Mouse (Mus musculus) stomach, postnatal 0 days (tissue): ENCODE data around the gene Gm44790. TPM values are rescaled to one million over a fixed set of nuclear protein-coding genes. Genes with fewer than 3 reads are reported as not detected.
"Not testable (repeated sequence)": the region's sequence is repeated elsewhere in the genome, so short reads cannot be mapped to it uniquely, and the experiment has no call there.

ENCODE experiments used
- ATAC-seq: fragments of 200-750 bp; cut with Nextera tagmentation; 2 replicates; pipeline ENCODE4 v1.8.0; 2017; ENCODE audit not compliant: low FRiP score, low TSS enrichment
- DNase-seq: peaks from one replicate; pipeline ENCODE4 v3.0.0-alpha.2; 2016; ENCODE audit warnings: low spot score
- H3K27ac ChIP-seq: fragments of 300-500 bp; sonication (generic); replicated peaks from 2 replicates; pipeline ENCODE4 v1.5.1; 2014; ENCODE audit warnings: mild to moderate bottlenecking, control low read depth
- H3K27me3 ChIP-seq: fragments of 300-500 bp; sonication (generic); 2 replicates; pipeline ENCODE4 v1.6.1; 2014; ENCODE audit warnings: low read length; ENCODE audit not compliant: control insufficient read depth, insufficient read depth
- H3K36me3 ChIP-seq: fragments of 300-500 bp; sonication (generic); 2 replicates; pipeline ENCODE4 v1.6.1; 2014; ENCODE audit warnings: low read length, mixed read lengths; ENCODE audit not compliant: control insufficient read depth, insufficient read depth
- H3K4me1 ChIP-seq: fragments of 300-500 bp; sonication (generic); replicated peaks from 2 replicates; pipeline ENCODE4 v1.6.1; 2014; ENCODE audit warnings: antibody characterized with exemption; ENCODE audit not compliant: control insufficient read depth, insufficient read depth
- H3K4me2 ChIP-seq: fragments of 300-500 bp; sonication (generic); replicated peaks from 2 replicates; pipeline ENCODE4 v1.6.1; 2014; ENCODE audit warnings: low read depth, mild to moderate bottlenecking, control low read depth, moderate library complexity
- H3K4me3 ChIP-seq: fragments of 300-500 bp; sonication (generic); 2 replicates; pipeline ENCODE4 v1.5.1; 2014; ENCODE audit warnings: low read depth, low read length, control low read depth
- H3K9ac ChIP-seq: fragments of 300-500 bp; sonication (generic); 2 replicates; pipeline ENCODE4 v1.6.1; 2014; ENCODE audit warnings: mild to moderate bottlenecking, low read length, control low read depth, mixed read lengths
- H3K9me3 ChIP-seq: fragments of 300-500 bp; sonication (generic); 2 replicates; pipeline ENCODE4 v1.6.1; 2016; ENCODE audit warnings: low read length; ENCODE audit not compliant: control insufficient read depth
- CTCF ChIP-seq: IDR thresholded peaks from 2 replicates; pipeline ENCODE4 v1.5.1; 2016; ENCODE audit warnings: antibody characterized with exemption, low read depth, mild to moderate bottlenecking, moderate library complexity
- EP300 ChIP-seq: optimal IDR thresholded peaks from 2 replicates; pipeline ENCODE3; 2016; ENCODE audit warnings: antibody characterized with exemption
- WGBS: fragments of 180-500 bp; shearing (Covaris S2); extraction: QIAGEN DNeasy Blood & Tissue Kit; methylation state at CpG from one replicate; pipeline ENCODE4 v1.1.7; 2014; 5-methylcytosine and 5-hydroxymethylcytosine counted together
- polyA plus RNA-seq: library from polyadenylated mRNA; unstranded; fragments of >200 nt; fragmentation: Nextera tagmentation; extraction: Ambion mirVana; gene quantifications from 2 replicates; pipeline ENCODE4 v1.2.1, GENCODE M21; 2015

The Gm44790 gene
- polyA plus RNA-seq, 1 experiment from 2014 or later, result not detected

DNA sequence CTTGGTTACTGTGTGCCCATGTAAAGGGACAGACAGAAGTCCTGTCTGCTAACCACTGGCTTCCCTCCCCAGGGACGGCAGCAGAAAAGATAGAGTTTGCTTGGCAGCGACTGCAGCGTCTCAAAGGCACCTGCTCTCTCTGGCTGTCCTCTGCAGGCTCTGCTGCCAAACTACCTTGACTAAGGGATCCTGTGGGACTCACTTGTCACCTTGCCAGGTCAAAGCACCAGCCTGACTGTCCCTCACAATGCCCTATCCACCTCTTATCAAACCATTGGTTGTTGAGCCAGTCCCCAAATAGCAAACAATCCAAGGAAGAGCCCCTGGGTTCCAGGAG, 61.7 kb downstream of the Gm44790 start:
- 27% methylated on average over 3 of the region's 3 CpGs for WGBS
- Histone ChIP-seq H3K27me3 (no peaks in the 10 kb centered on the region), H3K9ac (peak overlapping the region; percentile 59), H3K9me3 (no peaks in the 10 kb centered on the region), H3K4me1 (peaks cover 6% of the 10 kb centered on the region; the same call in 1 of the 2 replicates), H3K4me3 (no peak overlapping the region), H3K27ac (peak overlapping the region; percentile 98), H3K36me3 (no peaks in the 10 kb centered on the region), H3K4me2 (peak overlapping the region; percentile 42; the same call in 1 of the 2 replicates)
- DNase-seq (peak; percentile 40), ATAC-seq (no peak)
- TF ChIP-seq CTCF (no peak), EP300 (no peak)

DNA sequence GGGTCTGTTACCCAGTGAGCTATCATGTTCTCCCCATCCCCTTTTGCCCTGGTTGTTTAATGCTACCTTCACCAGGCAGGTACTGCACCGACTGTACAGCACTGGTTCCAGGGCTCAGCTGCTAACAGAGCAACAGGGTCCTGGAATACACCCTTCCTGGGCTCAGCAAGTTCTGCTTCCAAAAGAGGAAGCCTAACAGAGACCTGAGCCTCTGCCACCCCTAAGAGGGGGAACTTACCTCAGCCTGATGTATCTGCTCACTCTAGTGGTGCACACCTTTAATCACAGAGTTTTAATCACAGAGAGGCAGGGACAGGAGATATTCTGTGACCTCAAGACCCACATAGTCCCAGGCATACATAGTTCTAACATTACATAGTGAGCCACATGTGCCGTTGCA, 63.5 kb downstream of the Gm44790 start:
- 89% methylated on average over 2 of the region's 2 CpGs for WGBS
- Histone ChIP-seq H3K4me1 (peaks cover 6% of the 10 kb centered on the region; the same call in 1 of the 2 replicates), H3K27ac (no peak overlapping the region), H3K36me3 (no peaks in the 10 kb centered on the region), H3K9me3 (no peaks in the 10 kb centered on the region), H3K9ac (no peak overlapping the region), H3K4me3 (no peak overlapping the region), H3K4me2 (no peak overlapping the region), H3K27me3 (no peaks in the 10 kb centered on the region)
- DNase-seq, result no peak
- TF ChIP-seq CTCF (no peak), EP300 (no peak)
- no peak for ATAC-seq

DNA sequence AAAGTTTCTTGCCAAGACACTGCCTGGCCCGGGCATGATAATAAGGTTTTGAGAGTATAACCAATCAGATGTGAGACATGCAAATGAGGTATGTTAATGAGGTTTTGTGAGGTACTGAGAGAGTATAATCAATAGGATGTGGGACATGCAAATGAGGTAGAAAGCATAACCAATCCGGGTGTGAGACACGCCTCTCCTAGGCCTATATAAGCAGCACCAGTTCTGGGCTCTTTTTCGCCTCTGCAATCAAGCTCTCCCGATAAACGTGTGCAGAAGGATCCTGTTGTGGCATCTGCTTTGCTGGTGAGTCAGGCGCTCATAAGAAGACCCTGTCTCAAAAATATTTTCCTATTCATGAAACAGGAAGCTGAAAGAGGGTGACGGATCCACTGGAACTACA, 64.0 kb downstream of the Gm44790 start:
- H3K4me3 ChIP-seq, ATAC-seq, H3K9me3 ChIP-seq, H3K27ac ChIP-seq, H3K9ac ChIP-seq, H3K4me1 ChIP-seq, H3K36me3 ChIP-seq, H3K27me3 ChIP-seq, DNase-seq, H3K4me2 ChIP-seq: not testable (repeated sequence)
- 90% methylated on average over 8 of the region's 8 CpGs for WGBS

GRCm38 (mm10) chr6:86493469-86494263, 67.2 kb downstream of the Gm44790 start:
- Histone ChIP-seq H3K9ac (no peak overlapping the region), H3K4me2 (no peak overlapping the region), H3K36me3 (no peaks in the 10 kb centered on the region), H3K4me1 (peaks cover 5% of the 10 kb centered on the region), H3K4me3 (no peak overlapping the region), H3K27ac (no peak overlapping the region), H3K9me3 (no peaks in the 10 kb centered on the region), H3K27me3 (no peaks in the 10 kb centered on the region)
- TF ChIP-seq EP300 (no peak), CTCF (no peak)
- ATAC-seq (no peak), DNase-seq (no peak)
- 54% methylated on average over 13 of the region's 13 CpGs for WGBS

GRCm38 (mm10) chr6:86494767-86495166, 68.3 kb downstream of the Gm44790 start:
- H3K9me3 ChIP-seq, result no peaks in the 10 kb centered on the region
- ATAC-seq (no peak), DNase-seq (no peak)
- no peak overlapping the region for H3K9ac ChIP-seq
- TF ChIP-seq EP300 (no peak), CTCF (peak; percentile 53)
- H3K4me2 ChIP-seq, result no peak overlapping the region
- H3K4me1 ChIP-seq, result peaks cover 5% of the 10 kb centered on the region
- H3K4me3 ChIP-seq, result no peak overlapping the region
- no peak overlapping the region for H3K27ac ChIP-seq
- no peaks in the 10 kb centered on the region for H3K36me3 ChIP-seq
- H3K27me3 ChIP-seq, result no peaks in the 10 kb centered on the region
- WGBS, result 92% methylated on average over 7 of the region's 7 CpGs

Other genes with a start within 250 kb of the Gm44790 start
- gene Tgfa, start 231.4 kb upstream of the Gm44790 start, polyA plus RNA-seq, result 8.7 and 9.1 TPM in 2 replicates
- 72.1 and 74.8 TPM in 2 replicates for gene Fam136a, start 61.0 kb upstream of the Gm44790 start, polyA plus RNA-seq
- 242 and 277 TPM in 2 replicates for gene Snrpg, start 55.4 kb upstream of the Gm44790 start, polyA plus RNA-seq
- 93.8 and 94.8 TPM in 2 replicates for gene Pcyox1, start 29.5 kb upstream of the Gm44790 start, polyA plus RNA-seq
- gene Tia1, start 22.4 kb upstream of the Gm44790 start, polyA plus RNA-seq, result 44.6 and 47.2 TPM in 2 replicates
- gene C87436, start 11.7 kb downstream of the Gm44790 start, polyA plus RNA-seq, result 15.0 and 16.4 TPM in 2 replicates
- gene Pcbp1, start 99.7 kb downstream of the Gm44790 start, polyA plus RNA-seq, result 331 and 337 TPM in 2 replicates
- 2,145 and 2,418 TPM in 2 replicates for gene Asprv1, start 201.5 kb downstream of the Gm44790 start, polyA plus RNA-seq
- gene Mxd1, start 242.5 kb downstream of the Gm44790 start, polyA plus RNA-seq, result 24.4 and 27.3 TPM in 2 replicates